Mouse (Mus musculus) left cerebral cortex, adult 2 months (tissue): ENCODE results near the gene Gm17334. TPM values are rescaled to one million over a fixed set of nuclear protein-coding genes. Genes with fewer than 3 reads are reported as not detected.

Experiments
- DNase-seq, 2 experiments: peaks; one replicate each; pipeline ENCODE4 v3.0.0; 2021 to 2022; ENCODE audit warnings: low spot score in 2 of 2, mixed read lengths in 1 of 2; ENCODE audit errors: extremely low spot score in 1 of 2
- H3K27ac ChIP-seq: fragments of 200-600 bp; 2 replicates; pipeline ENCODE4 v1.8.1; 2022
- H3K4me3 ChIP-seq: fragments of 200-600 bp; 2 replicates; pipeline ENCODE4 v1.8.1; 2022
- CTCF ChIP-seq: fragments of 200-600 bp; IDR thresholded peaks from 2 replicates; pipeline ENCODE4 v1.8.1; 2022; ENCODE audit warnings: antibody characterized with exemption, mild to moderate bottlenecking, moderate library complexity
- intact Hi-C: fragments of 180-260 bp; cut with DNase I; formaldehyde crosslinking; loops from one replicate; pipeline ENCODE4 v1.15.1; 2025
- total RNA-seq, 2 experiments: library from RNA; stranded (reverse); gene quantifications; 2 replicates each; pipeline ENCODE4 v1.2.3; 2021

The Gm17334 gene
- total RNA-seq, 2 experiments from 2014 or later, result 0.52 to 1.1 TPM

GRCm38 (mm10) chr11:53749306-53749705 lies 23.7 kb downstream of the Gm17334 start:
- DNase-seq, result no peak
- H3K27ac ChIP-seq, result no peak overlapping the region
- no peak overlapping the region for H3K4me3 ChIP-seq
- no peak for TF ChIP-seq CTCF
- intact Hi-C loops, result no loop called here

- intact Hi-C loops, result no loop called here
- no peak for TF ChIP-seq CTCF
- H3K4me3 ChIP-seq, result no peak overlapping the region
- DNase-seq, result no peak
- H3K27ac ChIP-seq, result no peak overlapping the region
Measured at GRCm38 (mm10) chr11:53748614-53749013, 24.4 kb downstream of the Gm17334 start.

GRCm38 (mm10) chr11:53747985-53748384 lies 25.0 kb downstream of the Gm17334 start:
- H3K27ac ChIP-seq, result no peak overlapping the region
- intact Hi-C loops, result no loop called here
- no peak for DNase-seq
- no peak overlapping the region for H3K4me3 ChIP-seq
- TF ChIP-seq CTCF, result no peak

GRCm38 (mm10) chr11:53745260-53745659 lies 27.7 kb downstream of the Gm17334 start:
- intact Hi-C loops, result no loop called here
- no peak overlapping the region for H3K27ac ChIP-seq
- peak; percentile 15 for TF ChIP-seq CTCF
- DNase-seq, result no peak
- H3K4me3 ChIP-seq, result no peak overlapping the region

GRCm38 (mm10) chr11:53742353-53742752 lies 30.6 kb downstream of the Gm17334 start:
- Histone ChIP-seq H3K4me3 (no peak overlapping the region), H3K27ac (no peak overlapping the region)
- DNase-seq, result no peak
- peak; percentile 20; the same call in 1 of the 2 replicates for TF ChIP-seq CTCF
- intact Hi-C loops, result no loop called here

GRCm38 (mm10) chr11:53737573-53737946 lies 35.4 kb downstream of the Gm17334 start:
- TF ChIP-seq CTCF, result peak; percentile 65
- no peak overlapping the region for H3K4me3 ChIP-seq
- peak overlapping the region; percentile 64 for H3K27ac ChIP-seq
- peak; percentile 38 to 41 for DNase-seq
- intact Hi-C loops, result loop anchor here (1.0 to 10.0 kb wide), 3 partner anchors 113 to 317 kb away; partner anchors contain the start of gene Gm9837

GRCm38 (mm10) chr11:53736771-53737572 lies 36.0 kb downstream of the Gm17334 start:
- intact Hi-C loops, result loop anchor here (1.0 to 10.0 kb wide), 3 partner anchors 114 to 318 kb away; partner anchors contain the start of gene Gm9837
- H3K27ac ChIP-seq, result peak overlapping the region; percentile 64
- TF ChIP-seq CTCF, result peak; percentile 68
- H3K4me3 ChIP-seq, result no peak overlapping the region
- DNase-seq, result peak; percentile 48 to 76

GRCm38 (mm10) chr11:53735682-53736245 lies 37.2 kb downstream of the Gm17334 start:
- peak; percentile 48 to 56 for DNase-seq
- TF ChIP-seq CTCF, result peak; percentile 89
- no peak overlapping the region for H3K4me3 ChIP-seq
- intact Hi-C loops, result loop anchor here (2.0 to 10.0 kb wide), 2 partner anchors 115 to 319 kb away; no protein-coding TSS in a partner anchor
- H3K27ac ChIP-seq, result no peak overlapping the region

- intact Hi-C loops, result loop anchor here (10.0 kb wide), 1 partner anchor 320 kb away; no protein-coding TSS in a partner anchor
- no peak for DNase-seq
- no peak for TF ChIP-seq CTCF
- Histone ChIP-seq H3K27ac (no peak overlapping the region), H3K4me3 (no peak overlapping the region)
Measured at GRCm38 (mm10) chr11:53734970-53735681, 37.9 kb downstream of the Gm17334 start.

- intact Hi-C loops, result loop anchor here (10.0 kb wide), 1 partner anchor 320 kb away; no protein-coding TSS in a partner anchor
- Histone ChIP-seq H3K27ac (no peak overlapping the region), H3K4me3 (no peak overlapping the region)
- TF ChIP-seq CTCF, result no peak
- no peak for DNase-seq
Measured at GRCm38 (mm10) chr11:53734431-53734830, 38.6 kb downstream of the Gm17334 start.

GRCm38 (mm10) chr11:53733824-53734223 lies 39.2 kb downstream of the Gm17334 start:
- no peak overlapping the region for H3K4me3 ChIP-seq
- H3K27ac ChIP-seq, result no peak overlapping the region
- intact Hi-C loops, result loop anchor here (10.0 kb wide), 1 partner anchor 321 kb away; no protein-coding TSS in a partner anchor
- no peak for DNase-seq
- TF ChIP-seq CTCF, result no peak; the same call in 1 of the 2 replicates
